Mouse (Mus musculus) brown adipose tissue, adult 24 weeks (tissue): ENCODE results near the gene Pla2g12a. TPM values are rescaled to one million over a fixed set of nuclear protein-coding genes. Genes with fewer than 3 reads are reported as not detected.

Experiments used
- H3K27ac ChIP-seq: fragments of 200-500 bp; replicated peaks from 2 replicates; pipeline ENCODE4 v1.5.1; 2012; ENCODE audit warnings: low read depth, mild to moderate bottlenecking, low read length
- H3K4me1 ChIP-seq: fragments of 200-500 bp; 2 replicates; pipeline ENCODE4 v1.6.1; 2012; ENCODE audit warnings: low read length, mixed read lengths; ENCODE audit not compliant: control insufficient read depth, insufficient read depth, insufficient read length
- H3K4me3 ChIP-seq: fragments of 200-500 bp; 2 replicates; pipeline ENCODE4 v1.5.1; 2012; ENCODE audit warnings: low read depth, mild to moderate bottlenecking, low read length, moderate library complexity; ENCODE audit not compliant: insufficient read depth
- polyA plus RNA-seq: library from polyadenylated mRNA; stranded (reverse); fragments of >200 nt; gene quantifications from 2 replicates; pipeline ENCODE4 v1.2.4, GENCODE M21; 2012; ENCODE audit not compliant: missing spikeins, insufficient read depth, insufficient read length

Gene Pla2g12a
- polyA plus RNA-seq, 1 experiment = 68.4 TPM

- H3K4me1 ChIP-seq = no peaks in the 10 kb centered on the region
- H3K4me3 ChIP-seq = no peak overlapping the region
- no peak overlapping the region for H3K27ac ChIP-seq
These were observed 40.0 kb downstream of the Pla2g12a start for GRCm38 (mm10) chr3:129918434-129918833.

GRCm38 (mm10) chr3:129923581-129923980 is 45.2 kb downstream of the Pla2g12a start:
- H3K4me3 ChIP-seq = no peak overlapping the region
- no peaks in the 10 kb centered on the region for H3K4me1 ChIP-seq
- H3K27ac ChIP-seq = no peak overlapping the region

- H3K27ac ChIP-seq = no peak overlapping the region
- H3K4me3 ChIP-seq = no peak overlapping the region
- H3K4me1 ChIP-seq = no peaks in the 10 kb centered on the region
These were observed 47.5 kb downstream of the Pla2g12a start for GRCm38 (mm10) chr3:129925861-129926260.

DNA sequence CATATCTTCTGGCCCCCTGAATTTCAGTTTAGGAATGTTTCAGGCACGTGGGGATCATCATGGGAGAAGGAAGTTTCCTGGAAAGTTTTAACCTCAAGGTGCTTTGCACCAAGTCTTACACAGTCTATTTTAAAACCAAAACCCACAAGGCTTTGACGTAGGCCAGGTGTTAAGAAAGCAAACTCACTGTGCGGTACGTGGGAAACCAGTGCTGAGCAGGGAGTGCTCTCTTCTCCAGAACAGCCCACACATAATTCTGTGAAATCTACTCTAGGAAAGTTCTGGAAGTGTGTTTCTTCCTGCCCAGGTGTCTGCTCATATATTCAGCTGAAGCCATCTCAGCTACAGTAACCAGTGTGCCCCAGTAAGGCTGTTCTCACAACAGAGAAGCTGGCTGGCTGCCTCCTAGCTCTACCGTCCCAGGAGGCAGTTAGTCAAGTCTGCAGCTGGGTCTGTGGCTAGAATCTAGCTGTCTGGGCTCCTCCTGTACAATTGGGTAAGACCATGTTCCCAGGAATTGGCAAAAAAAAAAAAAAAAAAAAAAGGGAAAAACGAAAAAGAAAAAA is 51.9 kb downstream of the Pla2g12a start:
- Histone ChIP-seq H3K4me3 (no peak overlapping the region), H3K4me1 (no peaks in the 10 kb centered on the region)

GRCm38 (mm10) chr3:129932443-129932842 is 54.0 kb downstream of the Pla2g12a start:
- Histone ChIP-seq H3K4me1 (no peaks in the 10 kb centered on the region), H3K27ac (no peak overlapping the region), H3K4me3 (no peak overlapping the region)

More for the DNA sequence above, 51.9 kb downstream of the Pla2g12a start:
- H3K27ac ChIP-seq = no peak overlapping the region

DNA sequence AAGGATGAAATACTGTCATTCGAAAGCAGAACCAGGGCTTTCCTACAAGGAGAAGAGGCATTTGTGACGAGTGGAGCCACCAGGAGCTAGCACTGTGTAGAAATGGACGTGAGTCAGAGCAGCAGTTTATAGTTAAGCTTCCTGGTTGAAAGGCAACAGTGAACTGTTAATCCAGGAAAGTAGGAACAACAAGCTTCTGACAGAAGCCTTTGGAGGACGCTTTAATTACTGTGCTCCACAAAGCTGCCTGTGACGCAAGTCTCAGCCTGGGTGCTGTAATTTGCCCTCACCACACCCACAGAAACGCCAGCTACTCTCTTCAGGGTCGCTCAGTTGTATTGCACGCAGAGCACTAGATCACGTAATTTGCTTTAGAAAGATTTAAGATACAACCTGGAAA is 58.2 kb downstream of the Pla2g12a start:
- H3K27ac ChIP-seq = no peak overlapping the region
- no peaks in the 10 kb centered on the region for H3K4me1 ChIP-seq
- no peak overlapping the region for H3K4me3 ChIP-seq

- no peak overlapping the region for H3K27ac ChIP-seq
- no peak overlapping the region for H3K4me3 ChIP-seq
- no peaks in the 10 kb centered on the region for H3K4me1 ChIP-seq
These were observed 59.4 kb downstream of the Pla2g12a start for GRCm38 (mm10) chr3:129937848-129938247.

DNA sequence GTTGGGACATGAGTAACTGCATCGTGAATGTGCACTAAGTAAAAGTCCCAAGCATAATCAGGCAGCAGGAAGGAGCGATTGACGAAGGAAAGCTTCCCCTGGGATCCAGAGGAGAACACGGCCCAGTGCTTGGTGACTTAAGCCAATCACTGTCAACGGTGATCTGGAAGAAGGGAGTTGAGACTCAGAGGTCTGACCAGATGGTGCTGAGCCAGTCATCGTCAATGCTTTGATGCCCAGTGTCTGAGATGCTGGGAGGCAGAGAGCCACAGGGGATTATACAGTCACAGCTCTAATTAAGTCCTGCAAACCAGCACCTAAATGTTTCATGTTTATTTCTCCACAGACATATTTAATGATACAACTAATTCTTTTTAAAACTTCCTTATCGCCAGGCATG is 60.7 kb downstream of the Pla2g12a start:
- Histone ChIP-seq H3K4me1 (no peaks in the 10 kb centered on the region), H3K4me3 (no peak overlapping the region), H3K27ac (no peak overlapping the region)

DNA sequence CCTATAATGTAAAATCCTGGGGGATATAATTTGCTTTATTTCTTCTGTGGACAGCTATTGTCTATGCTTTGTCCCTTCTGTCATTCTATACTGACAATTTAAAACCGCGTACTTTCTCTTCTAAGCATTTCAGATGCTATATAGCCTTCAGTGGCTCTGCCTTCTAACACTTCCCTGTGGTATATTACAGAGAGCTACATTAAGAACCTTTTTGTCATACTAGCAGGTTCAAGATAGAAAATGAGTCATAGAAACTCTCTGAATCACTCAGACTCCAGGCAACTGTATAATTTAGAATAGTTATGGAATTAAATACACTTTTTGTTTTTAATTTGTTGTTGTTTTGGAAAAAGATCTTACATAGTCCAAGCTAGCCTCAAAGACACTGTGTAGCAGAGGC is 62.4 kb downstream of the Pla2g12a start:
- Histone ChIP-seq H3K4me3 (no peak overlapping the region), H3K27ac (no peak overlapping the region), H3K4me1 (no peaks in the 10 kb centered on the region)

- Histone ChIP-seq H3K4me3 (no peak overlapping the region), H3K4me1 (no peaks in the 10 kb centered on the region), H3K27ac (no peak overlapping the region)
These were observed 62.9 kb downstream of the Pla2g12a start for GRCm38 (mm10) chr3:129941291-129941690.

- no peaks in the 10 kb centered on the region for H3K4me1 ChIP-seq
- H3K4me3 ChIP-seq = no peak overlapping the region
- H3K27ac ChIP-seq = no peak overlapping the region
These were observed 65.4 kb downstream of the Pla2g12a start for GRCm38 (mm10) chr3:129943813-129944212.

Other genes with a start within 250 kb of the Pla2g12a start
- 0.83 and 1.4 TPM in 2 replicates for gene Egf, start 123.3 kb upstream of the Pla2g12a start, polyA plus RNA-seq
- gene Lrit3, start 74.6 kb upstream of the Pla2g12a start, polyA plus RNA-seq = not detected in 2 replicates
- gene Rrh, start 56.0 kb upstream of the Pla2g12a start, polyA plus RNA-seq = not detected in 2 replicates
- 15.3 and 17.7 TPM in 2 replicates for gene Gar1, start 47.2 kb upstream of the Pla2g12a start, polyA plus RNA-seq
- gene Cfi, start 42.7 kb upstream of the Pla2g12a start, polyA plus RNA-seq = not detected in 2 replicates
- 16.9 and 21.3 TPM in 2 replicates for gene Casp6, start 22.8 kb downstream of the Pla2g12a start, polyA plus RNA-seq
- gene Mcub, start 91.6 kb downstream of the Pla2g12a start, polyA plus RNA-seq = 1.1 and 3.3 TPM in 2 replicates
- 19.7 and 23.6 TPM in 2 replicates for gene Sec24b, start 182.9 kb downstream of the Pla2g12a start, polyA plus RNA-seq